Comparison of ENCODE assay signal across 8 mouse cellular contexts in the genomic region with DNA sequence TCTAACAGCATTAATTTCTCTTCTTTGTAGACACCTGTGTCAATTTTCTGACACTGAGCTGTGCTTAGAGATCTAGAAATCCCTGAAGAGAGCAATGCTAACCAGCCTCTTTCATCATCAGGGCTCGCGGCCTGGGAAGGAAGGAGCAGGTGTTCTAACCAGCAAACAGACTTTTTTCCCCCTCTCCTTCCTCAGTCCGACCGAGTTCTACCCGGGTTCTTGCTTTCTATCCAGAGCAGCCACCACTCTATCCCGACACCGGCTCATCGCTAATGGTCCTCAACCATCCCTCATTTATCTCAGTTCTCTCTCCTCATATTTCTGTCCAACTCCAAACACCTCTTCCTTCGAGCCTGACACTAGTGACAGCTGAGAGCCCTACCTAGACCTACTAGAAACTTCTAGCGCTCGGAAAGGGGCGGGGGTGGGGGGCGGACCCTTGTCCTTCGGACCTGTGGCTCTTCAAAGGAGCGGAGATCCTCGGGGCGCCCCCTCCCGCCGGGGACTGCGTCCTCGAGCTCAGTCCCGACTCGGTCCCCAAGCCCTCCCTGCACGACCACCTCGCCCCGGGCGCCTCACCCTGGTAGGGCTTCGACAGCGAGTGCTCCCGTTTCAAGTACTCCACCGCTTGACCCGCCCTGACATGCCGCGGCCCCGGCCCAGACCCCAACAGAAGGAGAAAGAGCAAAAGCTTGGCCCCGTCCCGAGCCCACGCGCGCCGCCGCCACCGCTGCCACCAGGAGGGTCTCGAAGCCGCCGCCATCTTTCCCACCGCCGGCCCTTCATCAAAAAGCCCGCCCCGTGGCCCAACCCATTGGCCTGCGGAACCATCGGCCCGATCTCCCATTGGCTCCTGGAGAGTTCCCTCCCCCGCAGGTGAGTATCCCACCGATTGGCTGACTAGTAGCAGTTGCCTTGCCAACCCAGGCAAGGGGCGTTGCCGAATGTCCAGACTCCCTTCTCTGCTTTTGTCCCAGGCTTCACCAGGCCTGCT. TPM values are rescaled to one million over a fixed set of nuclear protein-coding genes. Genes with fewer than 3 reads are reported as not detected.
A peak's percentile ranks its signal among the peaks of the same experiment; 100 is the strongest.
DNase-seq lines count a peak whose midpoint lies in the region; ATAC-seq lines count a peak whose summit lies in the region.

Gene Lman2l, minus strand, starts transcription at position 801 of the 994 bp plus-strand sequence.

- no peaks in the 10 kb centered on the region for H3K36me3 ChIP-seq in hindbrain, embryonic 11.5 days (ENCODE audit: control insufficient read depth, insufficient read depth, low read length)

- H3K4me1 ChIP-seq in hindbrain, embryonic 11.5 days (replicated peaks; ENCODE audit: control insufficient read depth, insufficient read depth, low read length): no peaks in the 10 kb centered on the region

- no peaks in the 10 kb centered on the region for H3K27me3 ChIP-seq in hindbrain, embryonic 11.5 days (ENCODE audit: control insufficient read depth, insufficient read depth, low read length)

- no peaks in the 10 kb centered on the region for H3K9me3 ChIP-seq in hindbrain, embryonic 11.5 days (ENCODE audit: control insufficient read depth, low read length)

- WGBS in hindbrain, embryonic 11.5 days: under 1% methylated on average over 53 of the region's 57 CpGs

- H3K9ac ChIP-seq in hindbrain, embryonic 11.5 days (ENCODE audit: low read depth, low read length): peak within 1 kb of the TSS; percentile 79

- peak; percentile 98 for ATAC-seq in hindbrain, embryonic 11.5 days (ENCODE audit: low FRiP score)

- H3K4me2 ChIP-seq in hindbrain, embryonic 11.5 days (replicated peaks; ENCODE audit: low read depth, low read length): peak within 1 kb of the TSS; percentile 55

- DNase-seq in Muller cell, postnatal 12 days (ENCODE audit: inconsistent ontology term): peak; percentile 97
- peak; percentile 97 for DNase-seq in cerebellum, adult 9-11 months
- DNase-seq in frontal cortex, adult 2 months (ENCODE audit: extremely low spot score in 1 of 2, low spot score in 1 of 2): peak; percentile 97 to 98
- peak; percentile 97 for DNase-seq in hindbrain, embryonic 11.5 days (ENCODE audit: low spot score)
- peak; percentile 96 to 97 for DNase-seq in layer of hippocampus, postnatal 10 days (ENCODE audit: low spot score in 2 of 2)
- peak; percentile 98 for DNase-seq in lung, postnatal 10 days
- peak; percentile 95 for DNase-seq in ovary, postnatal 36 days (ENCODE audit: low spot score)
- peak; percentile 97 for DNase-seq in thymus, postnatal 25 days

- peak within 1 kb of the TSS; percentile 80; the same call in 1 of the 2 replicates for H3K27ac ChIP-seq in hindbrain, embryonic 11.5 days (ENCODE audit: low read depth, low read length)

- H3K4me3 ChIP-seq in hindbrain, embryonic 11.5 days (ENCODE audit: low read depth, low read length): peak within 1 kb of the TSS; percentile 79

RNA-seq across cellular contexts. Expression of gene Lman2l, which starts in this region (rescaled TPM):
- polyA plus RNA-seq in frontal cortex, adult 2 months (2012; rRNA removed): 39.1 and 39.6 TPM in 2 replicates
- 35.7 and 45.3 TPM in 2 replicates for polyA plus RNA-seq in hindbrain, embryonic 11.5 days (2014; fragmentation: Nextera tagmentation; extraction: Ambion mirVana)
- 10 to 100 TPM; 50.1 to 51.2 TPM for total RNA-seq in layer of hippocampus, postnatal 10 days (2021)

Comparison
In these comparisons a context has a peak if more than half of its experiments do, and no peak if none do; other contexts are left out.
1. Peak in every context shown above with its lines: DNase-seq, ATAC-seq, H3K4me3 ChIP-seq and H3K27ac ChIP-seq.